Mouse (Mus musculus) MEL-GATA-1-ER (cell line): ENCODE measurements around the gene Lingo4.

Experiments used
- DNase-seq: peaks from one replicate; pipeline ENCODE4 v3.0.0-alpha.2; 2012; ENCODE audit warnings: low read depth; ENCODE audit errors: extremely low read depth

The Lingo4 gene

DNA sequence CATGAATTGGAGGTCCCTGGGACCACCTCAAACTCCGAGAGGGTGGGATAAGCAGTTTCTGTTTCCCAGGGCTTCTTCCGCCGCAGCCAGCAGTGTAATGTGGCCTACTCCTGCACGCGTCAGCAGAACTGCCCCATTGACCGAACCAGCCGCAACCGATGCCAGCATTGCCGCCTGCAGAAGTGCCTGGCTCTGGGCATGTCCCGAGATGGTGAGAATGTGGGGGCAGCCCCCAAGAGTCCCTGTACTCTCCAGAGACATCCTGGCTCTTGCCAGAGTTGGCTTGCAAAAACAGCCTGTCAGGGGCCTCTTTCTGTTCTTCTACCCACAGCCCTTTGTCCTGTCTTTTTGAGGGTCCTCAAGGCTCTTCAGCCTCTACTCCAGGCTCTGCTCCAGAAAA, 10.9 kb upstream of the Lingo4 start:
- no peak for DNase-seq

DNA sequence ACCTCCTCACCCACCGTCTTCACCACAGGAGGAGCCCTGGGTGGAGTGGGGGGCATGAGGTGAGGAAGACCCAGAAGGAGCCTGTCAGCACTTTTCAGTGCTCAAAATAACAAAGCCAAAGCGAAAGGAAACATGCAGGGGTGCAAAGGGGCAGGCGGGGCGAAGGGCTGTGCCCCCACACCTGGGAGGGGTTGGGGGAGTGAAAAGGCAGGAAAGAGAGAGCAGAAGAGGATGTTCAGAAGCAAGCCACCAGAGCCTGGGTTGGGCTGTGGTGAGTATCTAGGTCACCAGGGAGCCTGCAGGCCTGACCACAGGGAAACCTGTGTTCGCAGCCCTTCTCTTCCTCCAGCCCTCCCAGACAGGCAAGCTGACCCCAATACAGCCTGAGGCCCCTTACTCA, 10.3 kb upstream of the Lingo4 start:
- no peak for DNase-seq

DNA sequence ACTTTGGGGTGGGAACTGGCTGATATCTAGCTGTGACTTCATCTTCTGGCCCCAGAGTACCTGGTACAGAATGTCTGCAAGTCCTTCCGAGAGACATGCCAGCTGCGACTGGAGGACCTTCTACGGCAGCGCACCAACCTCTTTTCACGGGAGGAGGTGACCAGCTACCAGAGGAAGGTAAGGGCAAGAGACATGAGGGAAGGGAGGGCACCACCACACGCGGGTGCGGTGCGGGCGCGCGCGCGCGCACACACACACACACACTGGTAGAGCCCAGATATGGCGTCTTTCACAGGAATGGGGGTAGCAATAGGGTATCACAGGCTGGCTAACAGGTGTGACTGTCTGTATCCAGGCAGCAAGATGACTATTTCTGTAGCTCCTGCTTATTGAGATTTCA, 8.9 kb upstream of the Lingo4 start:
- no peak for DNase-seq

DNA sequence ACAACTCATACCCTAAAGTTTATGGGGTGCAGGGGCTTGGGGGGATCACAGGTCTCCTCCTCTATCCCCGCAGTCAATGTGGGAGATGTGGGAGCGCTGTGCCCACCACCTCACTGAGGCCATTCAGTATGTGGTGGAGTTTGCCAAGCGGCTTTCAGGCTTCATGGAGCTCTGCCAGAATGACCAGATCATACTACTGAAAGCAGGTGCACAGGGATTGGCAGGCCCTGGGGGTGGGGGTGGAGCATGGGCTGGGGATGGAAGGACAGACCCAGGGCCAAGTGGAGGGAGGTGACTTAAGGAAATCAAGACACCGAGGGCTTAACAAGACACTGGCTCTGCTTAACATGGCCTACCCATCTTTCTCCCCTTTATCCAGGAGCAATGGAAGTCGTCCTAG, 7.3 kb upstream of the Lingo4 start:
- no peak for DNase-seq

DNA sequence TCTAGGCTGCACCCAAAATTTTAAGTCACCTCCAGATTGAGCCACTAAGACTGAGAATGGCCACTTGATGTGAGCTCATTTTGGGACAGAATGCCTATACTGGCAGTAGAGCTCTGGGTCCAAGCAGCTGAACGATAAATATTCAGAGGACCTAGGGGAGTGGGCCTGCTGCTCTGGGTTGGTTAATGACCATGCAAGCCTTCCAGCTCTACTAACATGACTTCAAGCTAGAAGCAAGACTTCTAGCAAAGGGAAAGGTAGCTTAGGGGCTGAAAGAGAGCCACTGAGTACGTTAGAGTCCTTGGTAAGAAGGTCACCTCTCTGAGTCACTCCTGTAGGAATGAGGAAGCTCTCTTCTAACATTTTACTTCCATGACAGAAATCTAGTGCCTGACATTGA, 6.2 kb upstream of the Lingo4 start:
- no peak for DNase-seq

DNA sequence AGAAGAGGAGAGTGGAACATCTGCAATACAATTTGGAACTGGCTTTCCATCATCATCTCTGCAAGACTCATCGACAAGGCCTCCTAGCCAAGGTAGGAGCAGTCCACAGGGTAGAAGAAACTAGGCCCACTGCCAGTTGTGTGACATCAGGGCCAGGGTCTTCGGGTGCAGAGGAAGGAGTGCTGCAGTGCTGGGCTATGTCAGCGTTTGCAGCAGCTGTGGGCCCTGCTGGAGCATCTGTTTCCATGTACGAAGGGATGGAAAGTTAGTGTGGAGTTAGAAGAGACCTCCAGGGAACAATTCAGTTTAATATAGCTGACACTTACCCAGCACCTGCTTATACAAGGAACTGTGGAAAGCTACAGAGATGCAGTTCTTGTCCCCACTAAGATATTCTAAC, 5.3 kb upstream of the Lingo4 start:
- no peak for DNase-seq

DNA sequence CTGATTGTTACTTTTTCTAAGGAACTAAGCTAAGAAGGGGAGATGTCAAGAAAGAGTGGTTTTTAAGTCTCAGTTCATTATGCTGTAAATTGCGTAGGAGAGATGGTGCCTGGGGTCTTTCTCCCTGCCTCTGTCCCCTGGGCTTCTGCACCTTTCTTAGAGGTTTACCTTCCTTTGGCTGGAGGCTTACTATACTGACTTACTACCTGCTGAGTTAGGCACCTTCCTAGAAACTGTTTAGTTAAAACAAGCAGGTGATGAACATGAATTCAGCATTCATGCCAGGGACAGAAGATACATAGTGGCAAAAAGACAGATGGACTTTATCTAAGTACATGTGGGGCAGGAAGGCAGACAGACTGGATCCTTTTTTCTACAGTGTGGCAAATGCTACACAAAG, 2.0 kb upstream of the Lingo4 start:
- no peak for DNase-seq

DNA sequence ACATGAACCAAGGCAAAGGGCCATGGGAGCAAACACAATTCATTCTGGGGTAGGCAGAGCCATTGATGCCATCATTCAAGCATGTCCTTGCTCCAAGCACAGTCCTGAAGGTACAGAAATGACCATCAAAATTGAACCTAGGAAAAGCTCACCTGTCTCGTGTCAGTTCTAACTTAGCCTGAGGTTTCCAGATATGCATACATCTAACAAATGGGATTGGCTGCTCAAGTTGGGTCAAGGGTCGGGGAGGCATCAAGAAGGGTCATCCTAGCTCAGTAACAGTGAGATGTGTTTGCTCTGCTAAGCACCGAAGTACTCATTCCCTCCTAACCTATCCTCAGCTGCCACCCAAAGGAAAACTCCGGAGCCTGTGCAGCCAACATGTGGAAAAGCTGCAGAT, 1.5 kb upstream of the Lingo4 start:
- DNase-seq: no peak

DNA sequence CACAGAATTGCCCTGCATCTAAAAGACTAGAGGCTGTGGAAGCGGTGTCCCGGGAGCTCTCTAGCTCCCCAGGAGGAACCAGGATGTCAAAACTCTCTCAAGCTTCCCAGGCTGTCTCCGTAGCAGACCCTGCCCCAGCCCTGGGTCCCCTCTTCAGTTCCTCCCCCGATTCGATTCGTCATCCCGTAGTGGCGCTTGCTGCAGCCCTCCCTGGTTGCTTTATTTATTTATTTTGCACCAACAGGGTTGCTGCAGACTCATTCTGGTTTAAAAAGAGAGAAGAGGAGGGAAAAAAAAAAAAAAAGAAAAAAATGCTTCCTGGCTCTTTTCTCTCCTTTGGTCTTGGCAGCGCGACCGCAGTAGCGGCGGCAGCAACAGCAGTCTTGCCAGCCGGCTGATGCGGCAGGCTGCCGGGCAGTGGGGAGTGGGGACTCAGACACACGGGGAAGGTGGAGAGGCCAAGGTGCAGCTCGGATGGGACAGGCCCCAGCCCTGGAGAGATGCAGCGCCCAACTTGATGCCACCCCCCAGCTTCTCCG, 695 bp downstream of the Lingo4 start:
- no peak for DNase-seq

DNA sequence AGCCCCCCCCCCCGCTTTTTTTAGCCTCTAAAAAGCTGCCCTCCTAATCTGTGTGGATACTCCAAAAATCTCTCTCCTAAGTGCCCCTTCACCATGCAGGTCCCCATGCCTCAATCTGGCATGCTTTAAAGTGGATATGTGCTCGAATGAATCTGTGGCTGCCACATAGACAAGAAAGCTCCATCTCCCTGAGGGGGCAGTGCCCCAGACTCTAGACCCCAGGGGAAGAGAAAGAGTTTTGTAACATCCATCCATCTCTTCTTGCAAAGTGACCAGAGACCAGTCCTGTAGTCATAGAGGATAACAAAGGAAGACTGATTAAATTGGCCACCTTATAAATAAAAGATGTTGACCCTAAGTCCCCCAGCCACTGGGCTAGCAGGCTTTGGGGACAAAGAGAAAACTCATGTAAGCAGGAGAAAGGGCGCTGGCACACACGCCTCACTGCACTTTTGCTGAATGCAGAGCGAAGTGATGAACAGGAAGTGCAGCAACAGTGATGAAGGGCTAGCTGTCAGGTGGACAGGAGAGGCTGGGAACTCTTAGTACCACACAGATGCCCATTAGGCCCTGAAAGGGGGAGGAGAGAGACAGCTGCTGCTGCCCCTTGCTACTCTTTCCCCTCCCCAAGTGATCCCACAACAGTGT, 1.5 kb downstream of the Lingo4 start:
- DNase-seq: no peak

DNA sequence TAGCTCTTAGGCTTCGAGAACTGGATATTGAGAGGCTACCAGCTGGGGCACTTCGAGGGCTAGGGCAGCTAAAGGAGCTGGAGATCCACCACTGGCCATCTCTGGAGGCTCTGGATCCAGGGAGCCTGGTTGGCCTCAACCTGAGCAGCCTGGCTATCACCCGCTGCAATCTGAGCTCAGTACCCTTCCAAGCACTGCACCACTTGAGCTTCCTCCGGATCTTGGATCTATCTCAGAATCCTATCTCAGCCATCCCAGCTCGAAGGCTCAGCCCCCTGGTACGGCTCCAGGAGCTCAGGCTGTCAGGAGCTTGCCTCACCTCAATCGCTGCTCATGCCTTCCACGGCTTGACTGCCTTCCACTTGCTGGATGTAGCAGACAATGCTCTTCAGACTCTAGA, 4.1 kb downstream of the Lingo4 start:
- no peak for DNase-seq

DNA sequence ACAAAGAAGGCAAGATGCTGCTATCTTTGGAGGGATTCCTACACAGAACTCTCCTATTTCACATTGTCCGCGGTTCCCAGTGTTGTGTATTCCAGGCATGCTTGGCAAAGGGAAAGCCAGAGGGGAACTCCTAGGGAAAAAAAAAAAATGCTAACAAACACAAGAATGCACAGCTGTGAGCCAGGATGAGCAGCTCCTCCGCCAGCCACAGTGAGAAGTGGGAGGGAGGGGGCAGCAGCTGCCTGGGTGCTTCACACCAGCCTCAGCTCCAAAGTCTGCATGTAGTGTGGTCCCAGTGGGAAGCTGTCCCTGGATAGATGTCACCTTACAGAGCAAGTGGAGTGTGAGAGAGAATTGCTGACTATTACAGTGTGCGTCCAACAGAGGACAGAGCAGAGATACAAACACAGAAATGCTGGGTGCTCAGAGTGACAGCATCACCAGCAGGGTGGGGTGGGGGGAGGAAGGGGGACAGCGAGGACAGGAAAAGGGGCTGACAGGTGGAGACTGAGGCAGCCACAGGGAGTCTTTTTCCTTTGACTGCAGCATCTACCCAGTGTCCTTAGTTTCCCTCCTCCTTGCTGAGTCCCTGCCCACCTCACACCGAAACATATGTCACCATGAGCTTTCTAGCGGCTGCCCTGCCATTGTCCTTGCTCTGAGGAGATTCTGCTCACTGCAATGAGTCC, 6.2 kb downstream of the Lingo4 start:
- no peak for DNase-seq

DNA sequence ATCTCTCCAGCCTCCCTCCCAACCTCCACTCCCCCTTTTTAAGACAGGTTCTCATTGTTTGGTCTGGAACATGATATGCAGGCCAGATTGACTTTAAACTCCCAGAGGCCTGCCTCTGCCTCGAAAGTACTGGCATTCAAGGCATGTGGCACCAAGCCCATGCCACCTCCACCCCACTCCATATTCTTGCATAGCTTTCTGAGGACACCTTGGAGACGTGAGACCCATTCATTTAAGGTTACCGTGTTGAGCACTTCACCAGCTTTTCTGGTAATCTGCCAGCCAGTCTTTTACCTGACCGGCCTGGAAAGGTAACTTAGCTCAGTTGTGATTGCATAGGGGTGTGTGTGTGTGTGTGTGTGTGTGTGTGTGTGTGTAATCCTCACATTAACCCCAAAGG, 7.2 kb downstream of the Lingo4 start:
- DNase-seq: no peak

DNA sequence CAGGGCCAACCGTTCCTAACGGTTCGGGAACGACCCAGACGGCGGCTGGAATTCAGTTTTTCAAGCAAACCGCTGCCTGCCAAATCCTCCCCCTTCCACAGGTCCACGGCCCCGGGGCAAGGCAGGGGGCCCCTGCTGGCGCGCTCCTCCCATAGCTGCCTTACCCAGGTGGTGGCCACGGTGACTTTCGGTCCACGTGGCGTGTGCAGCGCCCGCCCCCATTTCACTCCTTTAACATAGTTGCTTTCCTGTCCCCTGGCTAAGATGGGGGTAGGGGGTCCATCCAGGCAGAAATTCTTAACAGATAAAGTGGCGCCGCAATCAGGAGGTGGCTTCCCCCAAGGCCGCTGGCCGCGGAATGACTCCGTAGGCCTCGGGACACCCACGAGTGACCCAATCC, 14.2 kb downstream of the Lingo4 start:
- no peak for DNase-seq

DNA sequence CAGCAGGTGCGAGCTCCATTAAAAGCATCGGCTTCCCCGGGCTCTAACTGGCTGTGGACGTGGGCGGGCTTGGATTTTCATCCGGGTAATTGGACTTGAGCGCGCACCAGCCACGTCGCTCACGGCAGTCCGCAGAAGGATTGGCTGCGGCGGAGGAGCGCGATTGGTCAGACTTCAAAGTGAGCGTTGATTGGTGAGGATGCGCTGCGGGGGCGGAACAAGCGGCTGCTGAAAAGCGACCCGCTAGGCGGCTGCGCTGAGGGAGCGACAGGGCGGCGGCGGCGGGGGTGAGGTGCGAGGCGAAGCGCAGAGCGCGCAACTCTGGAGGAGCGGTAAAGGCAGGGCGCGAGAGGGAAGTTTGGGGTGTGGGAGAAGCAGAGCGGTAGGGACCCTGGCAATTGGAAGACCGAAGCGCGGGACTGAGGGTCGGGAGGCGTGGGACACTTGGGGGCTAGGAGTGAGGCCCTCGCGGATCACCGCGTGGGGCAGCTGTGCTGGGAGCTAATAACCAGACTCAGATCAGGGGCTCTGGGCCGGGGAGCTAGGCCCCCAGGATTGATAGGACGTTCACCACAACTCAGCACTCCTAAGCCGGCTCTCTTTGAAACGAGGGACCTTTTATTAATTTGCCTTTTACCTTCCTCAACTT, 14.8 kb downstream of the Lingo4 start, which contains the start of gene Tdrkh:
Gene Tdrkh, plus strand, starts transcription at position 243 of the 649 bp plus-strand sequence.
- no peak for DNase-seq

DNA sequence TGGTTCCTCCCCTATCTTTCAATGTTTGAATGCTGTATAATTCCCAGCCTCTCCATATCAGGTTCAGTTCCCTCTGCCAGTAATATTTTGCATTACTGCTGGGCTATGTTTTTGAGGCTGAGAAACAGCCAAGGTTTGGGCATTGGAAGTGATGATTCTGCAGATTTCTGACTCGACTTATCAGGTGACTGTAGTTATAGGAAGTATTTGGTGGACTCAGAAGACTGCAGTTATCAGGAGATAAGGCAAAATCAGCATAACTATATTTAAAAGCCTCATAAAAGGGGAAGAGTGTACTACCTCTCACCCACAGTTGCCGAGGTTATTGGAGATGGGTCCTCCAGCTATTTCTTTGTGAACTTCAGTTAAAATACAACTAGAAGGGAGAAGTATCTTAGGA, 32.7 kb downstream of the Lingo4 start:
- peak; percentile 62 for DNase-seq

DNA sequence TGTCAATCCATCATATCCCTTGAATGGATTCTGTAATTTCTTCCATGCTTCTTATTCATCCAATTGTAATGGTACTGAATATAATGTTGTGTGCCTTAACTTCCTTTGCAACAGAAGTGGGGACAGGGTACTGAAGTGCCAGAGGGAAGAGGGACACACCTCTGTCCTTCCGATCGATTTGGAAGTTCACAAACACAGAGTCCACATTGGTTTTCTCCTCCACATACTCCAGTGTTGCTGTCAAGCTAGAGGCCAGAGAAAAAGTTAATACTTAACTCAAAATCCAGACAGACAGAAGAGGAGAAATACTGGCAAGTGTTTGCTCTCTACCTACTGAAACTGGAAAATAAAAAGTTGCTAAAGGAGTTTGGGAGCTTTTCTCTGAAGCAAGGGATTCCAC, 36.0 kb downstream of the Lingo4 start:
- DNase-seq: no peak

DNA sequence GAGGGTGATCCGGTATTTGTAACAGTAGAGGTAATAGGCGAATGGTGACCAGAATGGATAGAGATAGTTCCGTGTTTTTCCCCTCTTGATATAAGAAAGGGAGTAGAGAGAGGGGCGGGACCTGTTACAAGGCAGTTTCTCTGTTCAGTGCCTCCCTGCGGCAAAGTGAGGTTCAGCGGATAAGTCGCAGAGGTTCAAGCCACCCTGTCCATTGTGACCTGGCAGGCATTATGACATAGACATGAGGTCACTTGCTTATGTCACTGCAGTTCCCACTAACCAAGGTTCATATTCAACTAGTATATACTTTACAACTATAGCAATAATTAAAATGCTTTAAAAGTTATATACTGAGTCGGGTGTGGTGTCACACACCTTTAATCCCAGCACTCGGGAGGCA, 38.1 kb downstream of the Lingo4 start:
- no peak for DNase-seq

DNA sequence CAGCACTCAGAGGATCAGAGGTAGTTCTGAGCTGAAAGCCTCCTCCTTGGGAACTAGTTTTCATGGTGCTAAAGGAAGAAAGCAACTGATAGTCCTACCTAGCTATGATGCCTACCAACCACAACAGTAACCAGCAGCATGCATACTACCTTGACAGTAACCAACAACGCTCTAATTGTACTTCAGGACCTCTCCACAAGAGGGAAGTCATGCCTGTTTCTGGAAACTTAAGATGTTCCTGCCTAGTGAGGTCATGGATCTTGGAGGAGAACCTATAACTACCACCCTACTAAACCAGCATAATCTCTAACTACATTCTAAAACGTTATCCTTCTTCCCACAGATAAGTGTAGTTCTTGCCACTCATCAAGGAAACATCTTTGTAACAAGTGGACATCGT, 42.9 kb downstream of the Lingo4 start:
- DNase-seq: peak; percentile 28

DNA sequence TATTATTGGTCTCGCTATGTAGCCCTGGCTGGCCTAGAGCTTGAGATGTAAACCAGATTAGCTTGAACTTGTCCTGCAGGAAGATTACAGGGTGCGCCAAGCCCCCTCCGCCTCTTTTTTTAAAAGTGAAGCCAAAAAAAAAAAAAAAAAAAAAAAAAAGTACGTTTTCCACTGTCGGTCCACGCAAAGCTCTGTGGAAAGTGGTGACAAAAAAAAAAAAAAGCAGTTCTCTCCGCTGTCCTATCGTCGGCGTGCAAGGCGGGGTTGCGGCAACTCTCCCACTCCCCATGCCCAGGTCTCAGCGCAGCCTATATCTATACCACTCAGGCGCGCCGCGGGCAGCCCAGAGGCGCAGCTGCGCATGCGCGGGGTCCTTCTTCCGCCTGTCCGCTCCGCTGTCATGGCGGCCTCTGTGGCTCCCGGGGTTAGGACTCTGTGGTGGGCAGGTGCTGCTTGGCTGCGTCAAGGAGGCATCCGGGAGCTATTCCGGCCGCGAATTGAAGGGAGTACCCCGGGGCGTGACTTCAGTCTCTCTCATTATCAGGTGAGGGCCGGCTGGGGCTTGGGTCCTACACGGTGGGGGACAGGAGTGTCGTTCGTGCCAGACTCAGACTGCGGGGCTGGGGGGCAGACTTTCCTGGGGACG, 44.8 kb downstream of the Lingo4 start, which contains the start of gene Mrpl9:
Gene Mrpl9, plus strand, starts transcription at position 368 of the 646 bp plus-strand sequence.
- DNase-seq: peak; percentile 90

DNA sequence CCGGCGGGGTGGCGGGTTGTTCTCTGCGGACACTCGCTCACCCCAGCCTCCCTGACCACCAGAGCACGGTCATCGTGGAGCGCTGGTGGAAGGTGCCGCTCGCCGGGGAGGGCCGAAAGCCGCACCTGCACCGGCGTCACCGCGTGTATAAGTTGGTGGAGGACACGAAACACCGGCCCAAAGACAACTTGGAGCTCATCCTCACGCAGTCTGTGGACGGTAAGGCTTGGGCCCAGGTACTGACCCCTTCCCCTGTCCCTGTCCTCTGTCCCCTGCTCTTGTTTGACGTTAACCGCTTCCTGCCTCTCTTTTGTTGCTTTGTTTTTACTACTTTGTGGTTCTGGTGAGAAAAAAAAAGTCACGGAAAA, 45.3 kb downstream of the Lingo4 start, which contains the start of gene Oaz3:
Gene Oaz3, minus strand, starts transcription at position 319 of the 368 bp plus-strand sequence.
- no peak for DNase-seq

DNA sequence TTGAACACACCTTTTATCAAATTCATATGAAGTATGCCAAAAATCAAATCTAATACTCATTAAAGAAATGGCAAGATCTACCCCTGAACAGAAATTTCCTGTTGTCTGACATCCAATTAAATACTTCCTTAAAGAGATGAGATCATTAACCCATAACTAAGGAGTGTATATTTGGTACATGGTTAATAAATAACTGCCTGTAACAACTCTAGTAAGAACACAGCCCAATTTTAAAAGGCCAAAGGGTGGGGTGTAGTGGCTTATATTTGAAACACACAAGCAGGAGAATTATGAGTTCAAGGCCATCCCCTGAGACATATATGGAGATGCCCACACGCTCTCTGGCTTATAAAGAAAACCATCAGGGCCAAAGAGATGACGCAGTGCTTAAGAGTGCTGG, 51.1 kb downstream of the Lingo4 start:
- DNase-seq: no peak
